Mouse (Mus musculus) kidney, adult 2 months (tissue): ENCODE measurements at regions not wholly inside any gene's neighbourhood (a gene's known extent, or its start where the extent isn't known, plus 50 kb on each side); places are given as distances from the start of the nearest gene placed in this dataset.
A peak's percentile ranks its signal among the peaks of the same experiment; 100 is the strongest.
"Not testable (repeated sequence)": the region's sequence is repeated elsewhere in the genome, so short reads cannot be mapped to it uniquely, and the experiment has no call there.

Experiments used
- DNase-seq: peaks from one replicate; pipeline ENCODE4 v3.0.0; 2021
- H3K27ac ChIP-seq: fragments of 200-500 bp; 2 replicates; pipeline ENCODE4 v1.5.1; 2012; ENCODE audit warnings: low read depth, low read length, control low read depth, inconsistent platforms; ENCODE audit not compliant: insufficient read depth
- H3K27me3 ChIP-seq: fragments of 200-500 bp; replicated peaks from 2 replicates; pipeline ENCODE4 v1.6.1; 2012; ENCODE audit warnings: mild to moderate bottlenecking, moderate library complexity, low read length, inconsistent platforms; ENCODE audit not compliant: control insufficient read depth, insufficient read depth
- H3K36me3 ChIP-seq: fragments of 200-500 bp; 2 replicates; pipeline ENCODE4 v1.6.1; 2012; ENCODE audit warnings: mild to moderate bottlenecking, moderate library complexity, low read length, inconsistent platforms; ENCODE audit not compliant: control insufficient read depth, insufficient read depth
- H3K4me1 ChIP-seq: fragments of 200-500 bp; 2 replicates; pipeline ENCODE4 v1.6.1; 2011; ENCODE audit warnings: low read length; ENCODE audit not compliant: control insufficient read depth, insufficient read depth
- H3K4me3 ChIP-seq: fragments of 200-500 bp; 2 replicates; pipeline ENCODE4 v1.5.1; 2011; ENCODE audit warnings: mild to moderate bottlenecking, low read depth, low read length, control low read depth; ENCODE audit not compliant: insufficient read depth
- CTCF ChIP-seq: fragments of 200-500 bp; conservative IDR thresholded peaks from 2 replicates; pipeline ENCODE4 v1.5.1; 2011; ENCODE audit warnings: low read depth, mild to moderate bottlenecking, control low read depth, low read length, moderate library complexity, mixed read lengths; ENCODE audit not compliant: insufficient read depth, insufficient read length
- POLR2A ChIP-seq: fragments of 200-500 bp; IDR thresholded peaks from one replicate; pipeline ENCODE4 v1.6.1; 2011; ENCODE audit warnings: low read depth, low read length, control low read depth
- WGBS: fragments of 180-500 bp; shearing (Covaris S2); methylation state at CpG from one replicate; pipeline ENCODE4 v1.1.7; 2018; 5-methylcytosine and 5-hydroxymethylcytosine counted together

- peak; percentile 73 for DNase-seq
- peaks cover 10% of the 10 kb centered on the region; the same call in 1 of the 2 replicates for H3K4me1 ChIP-seq
- no peak overlapping the region for H3K4me3 ChIP-seq
- no peaks in the 10 kb centered on the region for H3K36me3 ChIP-seq
- WGBS = 55% methylated on average over 2 of the region's 2 CpGs
- TF ChIP-seq CTCF (no peak), POLR2A (no peak)
- H3K27ac ChIP-seq = peak overlapping the region; percentile 96
- no peaks in the 10 kb centered on the region for H3K27me3 ChIP-seq
Measured at GRCm38 (mm10) chr13:75439170-75439569, 267.4 kb upstream of the Ell2 start.

GRCm38 (mm10) chr13:75440051-75440450 lies 266.5 kb upstream of the Ell2 start:
- WGBS = 87% methylated on average over 6 of the region's 6 CpGs
- Histone ChIP-seq H3K4me1 (peaks cover 10% of the 10 kb centered on the region; the same call in 1 of the 2 replicates), H3K27me3 (no peaks in the 10 kb centered on the region), H3K27ac (no peak overlapping the region), H3K4me3 (no peak overlapping the region), H3K36me3 (no peaks in the 10 kb centered on the region)
- TF ChIP-seq POLR2A = no peak
- no peak for TF ChIP-seq CTCF
- DNase-seq = no peak

- no peaks in the 10 kb centered on the region for H3K4me1 ChIP-seq
- H3K27ac ChIP-seq = no peak overlapping the region
- H3K27me3 ChIP-seq = no peaks in the 10 kb centered on the region
- TF ChIP-seq CTCF = no peak
- no peak for TF ChIP-seq POLR2A
- WGBS = 37% methylated on average over 1 of the region's 1 CpGs
- H3K4me3 ChIP-seq = no peak overlapping the region
- no peak for DNase-seq
- no peaks in the 10 kb centered on the region for H3K36me3 ChIP-seq
Measured at GRCm38 (mm10) chr13:75460335-75460878, 246.2 kb upstream of the Ell2 start.

GRCm38 (mm10) chr13:75461273-75461672 lies 245.3 kb upstream of the Ell2 start:
- H3K36me3 ChIP-seq = no peaks in the 10 kb centered on the region
- no peak for DNase-seq
- 45% methylated on average over 2 of the region's 2 CpGs for WGBS
- TF ChIP-seq POLR2A (no peak), CTCF (no peak)
- no peak overlapping the region for H3K4me3 ChIP-seq
- H3K4me1 ChIP-seq = no peaks in the 10 kb centered on the region
- H3K27me3 ChIP-seq = no peaks in the 10 kb centered on the region
- H3K27ac ChIP-seq = no peak overlapping the region

- DNase-seq = no peak
- no peak for TF ChIP-seq POLR2A
- no peak for TF ChIP-seq CTCF
- H3K36me3 ChIP-seq = no peaks in the 10 kb centered on the region
- H3K4me3 ChIP-seq = no peak overlapping the region
- WGBS = 95% methylated on average over 2 of the region's 2 CpGs
- H3K27me3 ChIP-seq = no peaks in the 10 kb centered on the region
- H3K27ac ChIP-seq = no peak overlapping the region
- no peaks in the 10 kb centered on the region for H3K4me1 ChIP-seq
Measured at GRCm38 (mm10) chr13:75467225-75467624, 239.3 kb upstream of the Ell2 start.

- H3K27ac ChIP-seq = no peak overlapping the region
- TF ChIP-seq POLR2A = no peak
- no peak for TF ChIP-seq CTCF
- no peaks in the 10 kb centered on the region for H3K36me3 ChIP-seq
- WGBS = 81% methylated on average over 1 of the region's 1 CpGs
- H3K4me3 ChIP-seq = no peak overlapping the region
- no peaks in the 10 kb centered on the region for H3K4me1 ChIP-seq
- H3K27me3 ChIP-seq = no peaks in the 10 kb centered on the region
- DNase-seq = no peak
Measured at GRCm38 (mm10) chr13:75475828-75476597, 230.5 kb upstream of the Ell2 start.

GRCm38 (mm10) chr13:75483157-75483915 lies 223.2 kb upstream of the Ell2 start:
- H3K36me3 ChIP-seq, H3K4me1 ChIP-seq, H3K27ac ChIP-seq, H3K27me3 ChIP-seq, H3K4me3 ChIP-seq: not testable (repeated sequence)
- whole genome bisulfite sequencing = 46% methylated on average over 7 of the region's 7 CpGs
- DNase-seq = peak; percentile 51

GRCm38 (mm10) chr13:75484252-75484651 lies 222.3 kb upstream of the Ell2 start:
- H3K4me1 ChIP-seq, H3K4me3 ChIP-seq, H3K36me3 ChIP-seq, DNase-seq, H3K27me3 ChIP-seq, H3K27ac ChIP-seq: not testable (repeated sequence)
- 90% methylated on average over 2 of the region's 2 CpGs for WGBS
